Mouse (Mus musculus) lung, adult 2 months (tissue): Measurements from ENCODE around the gene Gm17949.
A peak's percentile ranks its signal among the peaks of the same experiment; 100 is the strongest.

Source experiments
- CTCF ChIP-seq: fragments of 200-500 bp; IDR thresholded peaks from 2 replicates; pipeline ENCODE4 v1.5.1; 2011; ENCODE audit warnings: mild to moderate bottlenecking, low read length, control low read depth; ENCODE audit not compliant: insufficient read depth
- POLR2A ChIP-seq: fragments of 200-500 bp; IDR thresholded peaks from 2 replicates; pipeline ENCODE4 v1.6.1; 2011; ENCODE audit warnings: low read depth, mild to moderate bottlenecking, control low read depth, low read length, borderline replicate concordance; ENCODE audit errors: extremely low read depth

GRCm38 (mm10) chr17:57011236-57012141 lies at the start of gene Gm17949, which contains the start of gene Gtf2f1:
- TF ChIP-seq CTCF (peak; percentile 7; the same call in 1 of the 2 replicates), POLR2A (peak; percentile 100)
